Mouse (Mus musculus) myocyte (in vitro differentiated cells): Measurements from ENCODE around the gene Cd7. TPM values are rescaled to one million over a fixed set of nuclear protein-coding genes. Genes with fewer than 3 reads are reported as not detected.
"Not testable (repeated sequence)": the region's sequence is repeated elsewhere in the genome, so short reads cannot be mapped to it uniquely, and the experiment has no call there.

ENCODE experiments used
- H3K27me3 ChIP-seq: one replicate; pipeline ENCODE4 v1.6.1; 2011; ENCODE audit not compliant: control insufficient read depth, insufficient read depth, insufficient read length
- H3K36me3 ChIP-seq: one replicate; pipeline ENCODE4 v1.6.1; 2011; ENCODE audit not compliant: control insufficient read depth, insufficient read depth
- H3K4me2 ChIP-seq: one replicate; pipeline ENCODE4 v1.6.1; 2011; ENCODE audit warnings: low read depth, control low read depth
- H3K4me3 ChIP-seq: one replicate; pipeline ENCODE4 v1.5.1; 2011; ENCODE audit warnings: mild to moderate bottlenecking, control low read depth, moderate library complexity
- H3K79me2 ChIP-seq: one replicate; pipeline ENCODE4 v1.6.1; 2011; ENCODE audit not compliant: control insufficient read depth, insufficient read depth
- H3ac ChIP-seq: one replicate; pipeline ENCODE4 v1.6.1; 2011; ENCODE audit not compliant: control insufficient read depth, insufficient read length
- CEBPB ChIP-seq: IDR thresholded peaks from 2 replicates; pipeline ENCODE4 v1.6.1; 2011; ENCODE audit warnings: mild to moderate bottlenecking, moderate library complexity; ENCODE audit not compliant: poor library complexity, insufficient read depth, severe bottlenecking
- E2F4 ChIP-seq: IDR thresholded peaks from one replicate; pipeline ENCODE4 v1.6.1; 2011; ENCODE audit warnings: mild to moderate bottlenecking, control low read depth, moderate library complexity; ENCODE audit not compliant: insufficient read depth
- MAX ChIP-seq: IDR thresholded peaks from one replicate; pipeline ENCODE4 v1.6.1; 2011; ENCODE audit warnings: low read depth, mild to moderate bottlenecking, control low read depth
- MYOD1 ChIP-seq, 3 experiments: IDR thresholded peaks; one replicate each; pipeline ENCODE4 v1.6.1; 2011; ENCODE audit warnings: control low read depth in 2 of 3, low read depth in 2 of 3, mild to moderate bottlenecking in 2 of 3, moderate library complexity in 1 of 3; ENCODE audit not compliant: insufficient read length in 2 of 3, control insufficient read depth in 1 of 3
- MYOG ChIP-seq, 3 experiments: IDR thresholded peaks; one replicate each; pipeline ENCODE4 v1.6.1; 2011; ENCODE audit warnings: control low read depth in 2 of 3, low read depth in 2 of 3, mild to moderate bottlenecking in 2 of 3; ENCODE audit not compliant: insufficient read length in 2 of 3, control insufficient read depth in 1 of 3, insufficient read depth in 1 of 3
- POLR2A ChIP-seq: IDR thresholded peaks from one replicate; pipeline ENCODE4 v1.6.1; 2011; ENCODE audit warnings: low read depth, mild to moderate bottlenecking, control low read depth, moderate library complexity; ENCODE audit not compliant: insufficient read length
- POLR2AphosphoS2 ChIP-seq: IDR thresholded peaks from one replicate; pipeline ENCODE4 v1.6.1; 2011; ENCODE audit warnings: low read depth, control low read depth; ENCODE audit not compliant: insufficient read length
- REST ChIP-seq: IDR thresholded peaks from one replicate; pipeline ENCODE4 v1.6.1; 2011; ENCODE audit warnings: mild to moderate bottlenecking, control low read depth, moderate library complexity; ENCODE audit not compliant: insufficient read depth, insufficient read length
- SRF ChIP-seq: IDR thresholded peaks from one replicate; pipeline ENCODE4 v1.6.1; 2011; ENCODE audit warnings: low read depth; ENCODE audit not compliant: control insufficient read depth, insufficient read length
- TCF12 ChIP-seq: IDR thresholded peaks from one replicate; pipeline ENCODE4 v1.6.1; 2011; ENCODE audit warnings: mild to moderate bottlenecking, control low read depth; ENCODE audit not compliant: poor library complexity, insufficient read depth, severe bottlenecking
- TCF3 ChIP-seq: IDR thresholded peaks from one replicate; pipeline ENCODE4 v1.6.1; 2011; ENCODE audit warnings: low read depth, control low read depth; ENCODE audit not compliant: insufficient read length
- USF1 ChIP-seq: IDR thresholded peaks from one replicate; pipeline ENCODE4 v1.6.1; 2011; ENCODE audit warnings: low read depth, mild to moderate bottlenecking, control low read depth, moderate library complexity
- polyA plus RNA-seq: library from polyadenylated mRNA; unstranded; fragments of >200 nt; fragmentation: generic; extraction: Trizol; gene quantifications from one replicate; pipeline ENCODE4 v1.2.1, GENCODE M21; 2012; ENCODE audit warnings: missing spikeins

The Cd7 gene
- polyA plus RNA-seq, 1 experiment = 0.35 TPM

GRCm38 (mm10) chr11:121051793-121052192 is 12.6 kb upstream of the Cd7 start:
- no peak overlapping the region for H3ac ChIP-seq
- no peaks in the 10 kb centered on the region for H3K79me2 ChIP-seq
- TF ChIP-seq USF1 (no peak), POLR2A (no peak), SRF (no peak), E2F4 (no peak), TCF3 (no peak), CEBPB (no peak)
- no peak overlapping the region for H3K4me2 ChIP-seq
- no peaks in the 10 kb centered on the region for H3K27me3 ChIP-seq
- no peak overlapping the region for H3K4me3 ChIP-seq
- no peaks in the 10 kb centered on the region for H3K36me3 ChIP-seq

- Histone ChIP-seq H3K79me2 (no peaks in the 10 kb centered on the region), H3K36me3 (no peaks in the 10 kb centered on the region)
- no peak for TF ChIP-seq POLR2A
- TF ChIP-seq SRF = no peak
- TF ChIP-seq TCF12 = no peak
- TF ChIP-seq MYOD1 (IDR thresholded peaks at IDR 0.05; ENCODE audit: control insufficient read depth in 1 of 3, insufficient read length in 2 of 3, low read depth in 2 of 3) = no peak
- TF ChIP-seq POLR2AphosphoS2 = no peak
- TF ChIP-seq CEBPB = no peak
- TF ChIP-seq MYOG (IDR thresholded peaks at IDR 0.05; ENCODE audit: control insufficient read depth in 1 of 3, insufficient read depth in 1 of 3, insufficient read length in 2 of 3, low read depth in 2 of 3) = no peak
- TF ChIP-seq E2F4 = no peak
- no peak for TF ChIP-seq USF1
- TF ChIP-seq MAX = no peak
These were observed 10.6 kb upstream of the Cd7 start for GRCm38 (mm10) chr11:121049840-121050239.

GRCm38 (mm10) chr11:121047826-121048399 is 8.7 kb upstream of the Cd7 start:
- Histone ChIP-seq H3K36me3 (no peaks in the 10 kb centered on the region), H3K79me2 (no peaks in the 10 kb centered on the region), H3K4me3 (no peak overlapping the region), H3K4me2 (no peak overlapping the region), H3K27me3 (no peaks in the 10 kb centered on the region), H3ac (no peak overlapping the region)
- no peak for TF ChIP-seq MYOD1 (IDR thresholded peaks at IDR 0.05; ENCODE audit: control insufficient read depth in 1 of 3, insufficient read length in 2 of 3, low read depth in 2 of 3)
- TF ChIP-seq MAX = no peak
- TF ChIP-seq TCF3 = no peak
- no peak for TF ChIP-seq E2F4
- no peak for TF ChIP-seq REST
- no peak for TF ChIP-seq POLR2A
- TF ChIP-seq MYOG (IDR thresholded peaks at IDR 0.05; ENCODE audit: control insufficient read depth in 1 of 3, insufficient read depth in 1 of 3, insufficient read length in 2 of 3, low read depth in 2 of 3) = no peak
- TF ChIP-seq CEBPB = no peak

More at GRCm38 (mm10) chr11:121049840-121050239, 10.6 kb upstream of the Cd7 start:
- no peak overlapping the region for H3K4me3 ChIP-seq
- no peaks in the 10 kb centered on the region for H3K27me3 ChIP-seq
- H3ac ChIP-seq = no peak overlapping the region
- no peak overlapping the region for H3K4me2 ChIP-seq

- Histone ChIP-seq H3K4me2 (no peak overlapping the region), H3ac (no peak overlapping the region), H3K79me2 (no peaks in the 10 kb centered on the region), H3K4me3 (no peak overlapping the region), H3K36me3 (no peaks in the 10 kb centered on the region), H3K27me3 (no peaks in the 10 kb centered on the region)
- TF ChIP-seq E2F4 (no peak), MAX (no peak), REST (no peak), SRF (no peak), TCF12 (no peak), MYOD1 (IDR thresholded peaks at IDR 0.05; ENCODE audit: control insufficient read depth in 1 of 3, insufficient read length in 2 of 3, low read depth in 2 of 3) (no peak), CEBPB (no peak), MYOG (IDR thresholded peaks at IDR 0.05; ENCODE audit: control insufficient read depth in 1 of 3, insufficient read depth in 1 of 3, insufficient read length in 2 of 3, low read depth in 2 of 3) (no peak), POLR2A (no peak), TCF3 (no peak), POLR2AphosphoS2 (no peak), USF1 (no peak)
These were observed 6.1 kb upstream of the Cd7 start for GRCm38 (mm10) chr11:121045286-121045685.

- H3K4me2 ChIP-seq = peak overlapping the region; percentile 31
- not testable (repeated sequence) for H3ac ChIP-seq, H3K4me3 ChIP-seq, H3K36me3 ChIP-seq, H3K79me2 ChIP-seq, H3K27me3 ChIP-seq
- TF ChIP-seq MYOG (IDR thresholded peaks at IDR 0.05; ENCODE audit: control insufficient read depth in 1 of 3, insufficient read depth in 1 of 3, insufficient read length in 2 of 3, low read depth in 2 of 3) (peak; percentile 22 to 76 (median 76)), MYOD1 (IDR thresholded peaks at IDR 0.05; ENCODE audit: control insufficient read depth in 1 of 3, insufficient read length in 2 of 3, low read depth in 2 of 3) (peak in 2 of 3 experiments; percentile 66 to 83), TCF12 (peak; percentile 32), TCF3 (peak; percentile 88)
These were observed 3.8 kb upstream of the Cd7 start for GRCm38 (mm10) chr11:121043025-121043424.
